8 mouse cellular contexts compared by ENCODE assay signal in the genomic region with DNA sequence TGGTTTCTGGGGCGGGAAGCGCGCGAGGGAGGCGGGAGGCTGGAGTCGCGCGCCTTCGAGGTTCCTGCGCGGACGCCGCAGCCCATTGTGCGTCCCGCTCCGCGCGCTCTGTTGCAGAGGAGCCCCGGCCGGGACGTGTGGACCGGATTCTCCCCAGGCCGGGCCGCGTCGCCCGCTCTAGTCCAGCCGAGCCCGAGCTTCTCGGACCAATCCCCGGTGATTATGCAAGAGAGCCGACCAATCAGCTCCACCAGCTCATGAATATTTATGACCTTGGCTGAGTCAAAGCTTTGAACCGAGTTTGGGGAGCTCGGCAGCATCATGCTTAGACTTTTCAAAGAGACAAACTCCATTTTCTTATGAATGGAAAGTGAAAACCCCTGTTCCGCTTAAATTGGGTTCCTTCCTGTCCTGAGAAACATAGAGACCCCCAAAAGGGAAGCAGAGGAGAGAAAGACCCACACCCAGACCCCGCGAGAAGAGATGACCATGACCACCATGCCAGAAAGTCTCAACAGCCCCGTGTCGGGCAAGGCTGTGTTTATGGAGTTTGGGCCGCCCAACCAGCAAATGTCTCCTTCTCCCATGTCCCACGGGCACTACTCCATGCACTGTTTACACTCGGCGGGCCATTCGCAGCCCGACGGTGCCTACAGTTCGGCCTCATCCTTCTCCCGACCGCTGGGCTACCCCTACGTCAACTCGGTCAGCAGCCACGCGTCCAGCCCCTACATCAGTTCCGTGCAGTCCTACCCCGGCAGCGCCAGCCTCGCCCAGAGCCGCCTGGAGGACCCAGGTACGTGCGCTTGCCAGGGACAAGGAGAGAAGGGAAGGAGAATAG. TPM values are rescaled to one million over a fixed set of nuclear protein-coding genes. Genes with fewer than 3 reads are reported as not detected.
DNase-seq lines count a peak whose midpoint lies in the region; ATAC-seq and TF ChIP-seq lines count a peak whose summit lies in the region.

No protein-coding gene starts in this region.

- no peak overlapping the region for H3K9ac ChIP-seq in hindbrain, embryonic 15.5 days
- peak overlapping the region; percentile 43; the same call in 1 of the 2 replicates for H3K9ac ChIP-seq in limb, embryonic 14.5 days (ENCODE audit: low read depth, low read length, severe bottlenecking)
- H3K9ac ChIP-seq in midbrain, embryonic 14.5 days (replicated peaks; ENCODE audit: low read length), result 0 out of 2 replicates have a peak overlapping the region, but pooled peaks have one; percentile 29

- DNase-seq in layer of hippocampus, adult 9-11 months, result peak; percentile 53
- no peak for DNase-seq in layer of hippocampus, postnatal 25 days (ENCODE audit: extremely low spot score in 1 of 2, low spot score in 1 of 2)
- peak; percentile 71 for DNase-seq in c-Kit-positive CD71-negative TER-119-negative erythroid progenitor cells, embryonic 14.5 days (ENCODE audit: low read depth)
- DNase-seq in gastrocnemius, adult 2 months, result peak; percentile 82
- DNase-seq in limb, embryonic 14.5 days (ENCODE audit: low spot score), result peak; percentile 88
- peak; percentile 87 for DNase-seq in midbrain, embryonic 14.5 days
- peak; percentile 82 for DNase-seq in testis, postnatal 14 days (ENCODE audit: low spot score)

- TF ChIP-seq POLR2A in limb, embryonic 14.5 days (IDR thresholded peaks at IDR 0.05; ENCODE audit: borderline replicate concordance, extremely low read depth, insufficient read depth, insufficient read length), result no peak

- intact Hi-C loops in gastrocnemius, adult 2 months (cut with DNase I), result no loop called here

- peak overlapping the region; percentile 67 for H3K4me3 ChIP-seq in gastrocnemius, adult 2 months
- peak overlapping the region; percentile 29 for H3K4me3 ChIP-seq in hindbrain, embryonic 15.5 days
- H3K4me3 ChIP-seq in limb, embryonic 14.5 days (replicated peaks; ENCODE audit: low read length), result peak overlapping the region; percentile 49
- peak overlapping the region; percentile 34 for H3K4me3 ChIP-seq in midbrain, embryonic 14.5 days (replicated peaks; ENCODE audit: low read depth, low read length)

- ATAC-seq in hindbrain, embryonic 15.5 days (ENCODE audit: low FRiP score, low read depth), result peak; percentile 70
- ATAC-seq in limb, embryonic 14.5 days (ENCODE audit: low FRiP score, low read depth), result peak; percentile 88
- peak; percentile 87 for ATAC-seq in midbrain, embryonic 14.5 days (ENCODE audit: low FRiP score, low TSS enrichment)

- no peaks in the 10 kb centered on the region for H3K36me3 ChIP-seq in hindbrain, embryonic 15.5 days
- no peaks in the 10 kb centered on the region for H3K36me3 ChIP-seq in limb, embryonic 14.5 days (ENCODE audit: control insufficient read depth, insufficient read depth, low read length)
- no peaks in the 10 kb centered on the region for H3K36me3 ChIP-seq in midbrain, embryonic 14.5 days (ENCODE audit: control insufficient read depth, insufficient read depth, low read length)

- peaks cover 91% of the 10 kb centered on the region for H3K27me3 ChIP-seq in hindbrain, embryonic 15.5 days
- H3K27me3 ChIP-seq in limb, embryonic 14.5 days (ENCODE audit: control insufficient read depth, insufficient read depth, low read length), result peaks cover 97% of the 10 kb centered on the region
- H3K27me3 ChIP-seq in midbrain, embryonic 14.5 days (ENCODE audit: control insufficient read depth, insufficient read depth, low read length), result peaks cover 98% of the 10 kb centered on the region

- no peak overlapping the region for H3K27ac ChIP-seq in gastrocnemius, adult 2 months
- H3K27ac ChIP-seq in hindbrain, embryonic 15.5 days (replicated peaks), result no peak overlapping the region
- H3K27ac ChIP-seq in limb, embryonic 14.5 days (replicated peaks; ENCODE audit: low read depth, low read length), result no peak overlapping the region
- no peak overlapping the region for H3K27ac ChIP-seq in midbrain, embryonic 14.5 days (replicated peaks; ENCODE audit: low read depth, low read length)

- WGBS in hindbrain, embryonic 15.5 days, result under 1% methylated on average over 57 of the region's 60 CpGs
- under 1% methylated on average over 59 of the region's 60 CpGs for whole genome bisulfite sequencing in limb, embryonic 14.5 days
- under 1% methylated on average over 57 of the region's 60 CpGs for WGBS in midbrain, embryonic 14.5 days

- peak overlapping the region; percentile 56 for H3K4me2 ChIP-seq in hindbrain, embryonic 15.5 days
- H3K4me2 ChIP-seq in limb, embryonic 14.5 days (replicated peaks; ENCODE audit: low read depth, low read length, severe bottlenecking), result peak overlapping the region; percentile 86
- peak overlapping the region; percentile 60 for H3K4me2 ChIP-seq in midbrain, embryonic 14.5 days (ENCODE audit: low read length)

- H3K4me1 ChIP-seq in hindbrain, embryonic 15.5 days (replicated peaks), result peaks cover 9% of the 10 kb centered on the region
- H3K4me1 ChIP-seq in limb, embryonic 14.5 days (ENCODE audit: control insufficient read depth, insufficient read depth, low read length), result peaks cover 11% of the 10 kb centered on the region
- no peaks in the 10 kb centered on the region for H3K4me1 ChIP-seq in midbrain, embryonic 14.5 days (ENCODE audit: control insufficient read depth, insufficient read depth, low read length)

- TF ChIP-seq CTCF in gastrocnemius, adult 2 months (IDR thresholded peaks at IDR 0.05), result no peak

- H3K9me3 ChIP-seq in hindbrain, embryonic 15.5 days, result no peaks in the 10 kb centered on the region
- H3K9me3 ChIP-seq in limb, embryonic 14.5 days (ENCODE audit: control insufficient read depth, low read length), result no peaks in the 10 kb centered on the region
- no peaks in the 10 kb centered on the region for H3K9me3 ChIP-seq in midbrain, embryonic 14.5 days (ENCODE audit: control insufficient read depth, low read length)

RNA-seq across cellular contexts. Expression of gene Dlx1, which starts 1.8 kb away (rescaled TPM):
- total RNA-seq in layer of hippocampus, postnatal 25 days (2021), result 10 to 100 TPM; 13.6 to 19.3 TPM
- under 1 TPM in 1 of 2 experiments, not detected in 1; 0.11 TPM for total RNA-seq in gastrocnemius, adult 2 months (2021)
- polyA plus RNA-seq in hindbrain, embryonic 15.5 days (2015; fragmentation: Nextera tagmentation; extraction: Ambion mirVana), result 0.38 and 6.9 TPM in 2 replicates
- polyA plus RNA-seq in limb, embryonic 14.5 days (2012; rRNA removed), result 4.3 and 6.3 TPM in 2 replicates
- 4.1 and 4.3 TPM in 2 replicates for polyA plus RNA-seq in limb, embryonic 14.5 days (2014; fragmentation: Nextera tagmentation; extraction: Ambion mirVana)
- 0.61 and 0.72 TPM in 2 replicates for polyA plus RNA-seq in midbrain, embryonic 14.5 days (2014; fragmentation: Nextera tagmentation; extraction: Ambion mirVana)

RNA-seq across cellular contexts. Expression of gene Dlx2, which starts 16.8 kb away (rescaled TPM):
- 1 to 10 TPM; 5.7 to 6.0 TPM for total RNA-seq in layer of hippocampus, postnatal 25 days (2021)
- not detected for total RNA-seq in gastrocnemius, adult 2 months (2021)
- polyA plus RNA-seq in hindbrain, embryonic 15.5 days (2015; fragmentation: Nextera tagmentation; extraction: Ambion mirVana), result 0.26 and 2.2 TPM in 2 replicates
- 3.6 and 3.9 TPM in 2 replicates for polyA plus RNA-seq in limb, embryonic 14.5 days (2012; rRNA removed)
- polyA plus RNA-seq in limb, embryonic 14.5 days (2014; fragmentation: Nextera tagmentation; extraction: Ambion mirVana), result 3.1 and 4.6 TPM in 2 replicates
- 0.41 and 0.67 TPM in 2 replicates for polyA plus RNA-seq in midbrain, embryonic 14.5 days (2014; fragmentation: Nextera tagmentation; extraction: Ambion mirVana)

Comparison
In these comparisons a context has a peak if more than half of its experiments do, and no peak if none do; other contexts are left out.
1. DNase-seq: peak in layer of hippocampus, adult 9-11 months (single experiment), c-Kit-positive CD71-negative TER-119-negative erythroid progenitor cells, embryonic 14.5 days (single experiment), gastrocnemius, adult 2 months (single experiment), limb, embryonic 14.5 days (single experiment), midbrain, embryonic 14.5 days (single experiment) and testis, postnatal 14 days (single experiment); none in layer of hippocampus, postnatal 25 days (0 of 2).
2. Peak in every context shown above with its lines, with median percentiles within 50 percentile points of each other: H3K4me3 ChIP-seq, ATAC-seq and H3K4me2 ChIP-seq.